In the genomic region with DNA sequence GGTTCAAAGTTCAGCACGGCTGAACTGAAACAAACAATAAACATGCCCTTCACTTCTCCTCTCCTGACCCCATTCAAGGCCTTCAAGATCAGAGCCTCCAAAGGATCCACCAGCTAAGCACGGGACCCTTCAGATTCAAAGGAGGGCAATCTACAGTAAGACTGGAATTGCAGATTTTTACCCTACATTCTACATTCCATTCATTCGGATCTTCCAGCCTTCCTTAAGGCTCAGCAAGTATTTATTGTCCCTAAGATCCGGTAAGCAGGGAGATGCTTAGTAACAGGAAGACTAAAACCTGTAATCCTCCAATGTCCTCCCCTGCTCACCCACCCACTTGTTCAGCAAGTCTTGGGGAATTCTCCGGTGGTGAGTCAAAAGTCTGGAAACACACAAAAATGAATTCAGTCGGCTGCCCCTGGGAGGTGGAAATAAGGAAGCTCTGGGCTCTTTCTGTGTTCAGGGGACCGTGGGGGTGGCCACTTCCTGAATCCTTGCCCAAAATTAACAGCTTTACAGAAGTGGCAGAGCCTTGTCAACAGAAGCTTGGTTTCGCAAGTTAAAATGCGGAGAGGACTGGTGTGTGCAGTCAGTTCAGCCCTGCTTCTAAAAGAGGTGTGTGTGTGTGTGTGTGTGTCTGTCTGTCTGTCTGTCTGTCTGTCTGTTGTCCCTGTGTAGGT, we compare ENCODE assay signal across 8 mouse cellular contexts.
DNase-seq lines count a peak whose midpoint lies in the region; ATAC-seq and TF ChIP-seq lines count a peak whose summit lies in the region.

No protein-coding gene starts in this region.

- TF ChIP-seq CTCF in spleen, adult 2 months (IDR thresholded peaks at IDR 0.05; ENCODE audit: extremely low read depth, insufficient read depth, insufficient read length, insufficient replicate concordance), result no peak

- H3K9ac ChIP-seq in embryonic facial prominence, embryonic 13.5 days, result no peak overlapping the region

- H3K4me1 ChIP-seq in embryonic facial prominence, embryonic 13.5 days, result peaks cover 34% of the 10 kb centered on the region
- H3K4me1 ChIP-seq in embryonic facial prominence, embryonic 10.5 days, result peaks cover 33% of the 10 kb centered on the region
- H3K4me1 ChIP-seq in spleen, adult 2 months (ENCODE audit: control insufficient read depth, insufficient read depth, insufficient read length), result peaks cover 4% of the 10 kb centered on the region; the same call in 1 of the 2 replicates

- ATAC-seq in embryonic facial prominence, embryonic 13.5 days (ENCODE audit: insufficient number of reproducible peaks, insufficient read depth, low FRiP score, low TSS enrichment, low read depth), result no peak

- DNase-seq in embryonic facial prominence, embryonic 10.5 days (ENCODE audit: low spot score), result no peak
- peak; percentile 97 for DNase-seq in R1 (ENCODE audit: low read depth, low spot score)
- peak; percentile 23 to 43 for DNase-seq in kidney, postnatal 25 days
- peak; percentile 66 to 70 for DNase-seq in lung, adult 18-20 months
- peak; percentile 35 to 42 for DNase-seq in spleen, adult 2 months (ENCODE audit: low read depth in 1 of 2, low spot score in 2 of 2)
- no peak for DNase-seq in testis, postnatal 14 days (ENCODE audit: low spot score)
- no peak for DNase-seq in thymus, postnatal 25 days

- peak overlapping the region; percentile 33 for H3K27ac ChIP-seq in embryonic facial prominence, embryonic 13.5 days
- no peak overlapping the region for H3K27ac ChIP-seq in embryonic facial prominence, embryonic 10.5 days (replicated peaks)
- H3K27ac ChIP-seq in spleen, adult 2 months (ENCODE audit: insufficient read depth, low read length), result peak overlapping the region; percentile 64

- WGBS in embryonic facial prominence, embryonic 13.5 days, result 64% methylated on average over 9 of the region's 9 CpGs
- WGBS in embryonic facial prominence, embryonic 10.5 days, result 79% methylated on average over 9 of the region's 9 CpGs
- 28% methylated on average over 9 of the region's 9 CpGs for WGBS in spleen, adult 2 months

- no peak for TF ChIP-seq POLR2A in spleen, adult 2 months (IDR thresholded peaks at IDR 0.05; ENCODE audit: low read depth, low read length)

- H3K27me3 ChIP-seq in embryonic facial prominence, embryonic 13.5 days, result no peaks in the 10 kb centered on the region
- H3K27me3 ChIP-seq in embryonic facial prominence, embryonic 10.5 days (replicated peaks; ENCODE audit: low read depth, poor library complexity, severe bottlenecking), result no peaks in the 10 kb centered on the region
- H3K27me3 ChIP-seq in spleen, adult 2 months (ENCODE audit: control insufficient read depth, insufficient read depth, low read length), result no peaks in the 10 kb centered on the region

- no peak overlapping the region for H3K4me2 ChIP-seq in embryonic facial prominence, embryonic 13.5 days

- H3K36me3 ChIP-seq in embryonic facial prominence, embryonic 13.5 days, result peaks cover 33% of the 10 kb centered on the region
- H3K36me3 ChIP-seq in embryonic facial prominence, embryonic 10.5 days (replicated peaks), result peaks cover 41% of the 10 kb centered on the region
- H3K36me3 ChIP-seq in spleen, adult 2 months (ENCODE audit: control insufficient read depth, insufficient read depth, low read length), result no peaks in the 10 kb centered on the region

- no peaks in the 10 kb centered on the region for H3K9me3 ChIP-seq in embryonic facial prominence, embryonic 13.5 days
- H3K9me3 ChIP-seq in embryonic facial prominence, embryonic 10.5 days, result no peaks in the 10 kb centered on the region

- no peak overlapping the region for H3K4me3 ChIP-seq in embryonic facial prominence, embryonic 13.5 days
- no peak overlapping the region for H3K4me3 ChIP-seq in embryonic facial prominence, embryonic 10.5 days
- no peak overlapping the region for H3K4me3 ChIP-seq in spleen, adult 2 months (ENCODE audit: extremely low read depth, insufficient read depth, insufficient read length)

Comparison
In these comparisons a context has a peak if more than half of its experiments do, and no peak if none do; other contexts are left out.
1. DNase-seq: peak in R1 (single experiment), kidney, postnatal 25 days (2 of 2), lung, adult 18-20 months (2 of 2) and spleen, adult 2 months (2 of 2); none in embryonic facial prominence, embryonic 10.5 days (single experiment), testis, postnatal 14 days (single experiment) and thymus, postnatal 25 days (single experiment).